Mouse (Mus musculus) CH12F3 (cell line): Measurements from ENCODE around the gene Ttc28.

Experiments used
- in situ Hi-C: fragments of 300-500 bp; cut with MboI; formaldehyde crosslinking; loops from 2 replicates; pipeline ENCODE4 v1.14.3; 2020; ENCODE audit warnings: low sequenced_read_pairs

Ttc28 gene

DNA sequence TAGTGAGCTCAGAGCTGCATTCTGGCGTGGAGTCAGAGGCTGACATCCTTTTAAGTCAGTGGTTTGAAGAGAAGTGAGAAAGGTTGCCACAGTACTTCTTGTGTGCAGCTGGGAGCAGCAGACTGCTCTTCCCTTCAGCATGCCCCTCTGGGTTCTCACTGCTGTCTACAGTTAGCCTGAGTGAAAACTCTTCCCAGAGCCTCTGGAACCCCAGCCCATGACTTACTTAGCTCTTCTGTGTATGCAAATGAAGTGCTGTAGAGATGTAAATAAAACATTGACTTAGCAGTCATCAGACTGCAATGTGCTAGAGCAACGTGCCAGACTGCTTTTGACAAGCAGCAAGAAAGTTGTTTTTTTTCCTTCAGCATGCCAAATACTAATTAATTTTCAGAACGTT, 70.2 kb downstream of the Ttc28 start:
- in situ Hi-C loops = no loop called here

DNA sequence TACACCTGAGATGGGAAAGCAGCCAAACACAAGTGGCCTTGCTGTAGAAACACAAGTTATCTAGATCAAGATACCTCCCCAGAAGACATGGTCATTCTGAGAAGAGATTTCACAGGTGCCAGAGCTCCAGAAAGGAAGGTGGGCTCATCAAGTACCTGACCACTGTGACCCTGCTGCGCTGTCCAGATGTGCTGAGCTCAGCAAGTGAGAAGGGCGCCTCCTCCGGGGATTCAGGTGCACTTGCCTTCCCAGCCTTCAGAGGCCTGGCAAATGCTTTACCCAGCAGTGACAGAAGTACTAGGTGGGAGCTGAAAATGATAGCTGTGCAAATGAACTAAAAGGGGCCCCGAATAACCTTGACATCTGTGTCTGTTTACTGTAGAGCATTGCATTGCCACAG, 78.6 kb downstream of the Ttc28 start:
- in situ Hi-C loops = no loop called here

DNA sequence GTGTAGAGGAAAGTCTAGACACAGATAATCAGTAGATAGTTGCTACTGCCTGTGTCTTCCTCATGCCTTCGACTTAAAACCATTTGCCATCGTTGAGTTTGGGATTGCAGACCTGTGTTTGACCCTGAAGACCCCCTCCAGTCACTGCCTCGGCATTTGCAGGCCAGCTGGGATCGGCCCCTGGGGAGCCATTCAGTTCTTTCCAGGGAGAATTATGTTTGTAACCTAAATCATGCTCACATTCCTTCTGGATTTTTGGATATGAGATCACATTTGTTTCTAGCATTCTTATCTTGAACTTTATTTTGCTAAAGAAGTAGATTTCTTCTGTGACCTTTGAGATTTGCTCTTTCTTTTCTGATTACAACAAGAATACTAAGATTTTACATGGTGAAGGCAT, 80.5 kb downstream of the Ttc28 start:
- in situ Hi-C loops = no loop called here

DNA sequence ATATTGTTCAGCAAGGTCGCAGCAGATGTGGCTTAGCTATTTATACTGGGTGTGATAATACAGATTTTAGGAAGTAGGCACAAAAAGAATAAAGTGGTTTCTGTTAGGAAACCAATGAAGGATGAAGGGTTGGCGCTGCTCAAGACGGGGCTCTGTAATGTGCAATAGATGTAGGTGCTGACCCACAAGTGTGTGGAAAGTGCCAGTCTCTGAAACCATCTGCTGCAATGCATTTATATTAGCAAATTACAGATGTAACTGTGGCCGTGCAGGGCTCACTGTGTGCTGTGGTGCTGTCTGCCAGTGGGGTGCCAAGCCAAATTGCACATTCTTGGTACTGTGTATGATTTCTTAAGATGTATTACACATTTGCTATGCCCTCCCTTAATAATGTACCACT, 81.3 kb downstream of the Ttc28 start:
- in situ Hi-C loops = no loop called here

DNA sequence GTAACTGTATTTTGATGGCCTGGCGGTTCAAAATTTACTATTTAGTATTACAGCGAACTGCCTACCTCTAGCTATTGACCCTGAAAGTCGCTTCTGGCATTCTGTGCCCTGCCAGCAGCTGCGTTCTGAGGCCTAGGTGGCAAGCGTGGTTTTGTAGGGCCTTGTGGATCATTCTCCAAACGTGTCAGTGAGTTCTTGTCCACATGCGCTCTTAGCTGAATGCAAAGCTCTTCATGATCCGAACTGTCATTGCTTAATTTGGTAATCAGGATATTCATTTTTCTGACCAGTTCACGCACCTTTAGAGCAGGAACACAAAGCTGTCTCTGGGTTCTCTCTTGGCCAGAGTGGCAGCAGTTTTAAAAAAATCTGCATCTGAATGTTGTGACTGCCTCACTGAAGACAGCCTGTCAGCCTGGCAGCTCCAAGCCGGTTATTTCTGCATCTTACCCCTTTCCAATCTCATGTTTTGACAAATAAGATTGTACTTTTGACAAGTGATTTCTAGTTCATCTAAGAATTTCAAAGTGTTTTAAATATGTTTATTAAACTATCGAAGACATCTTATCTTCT, 88.0 kb downstream of the Ttc28 start:
- in situ Hi-C loops = no loop called here

DNA sequence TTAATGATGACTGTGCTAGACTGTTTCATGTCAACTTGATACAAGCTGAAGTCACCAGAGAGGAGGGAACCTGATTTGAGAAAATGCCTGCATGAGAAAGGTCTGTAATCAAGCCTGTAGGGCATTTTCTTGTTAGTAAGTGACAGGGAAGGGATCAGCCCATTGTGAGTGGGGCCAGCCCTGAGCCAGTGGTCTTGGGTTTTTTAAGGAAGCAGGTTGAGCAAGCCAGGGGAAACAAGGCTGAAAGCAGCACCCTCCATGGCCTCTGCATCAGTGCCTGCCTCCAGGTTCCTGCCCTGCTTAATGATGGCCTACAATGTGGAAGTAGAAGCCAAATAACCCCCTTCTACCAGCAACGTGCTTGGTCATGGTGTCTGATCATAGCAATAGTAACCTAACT, 89.0 kb downstream of the Ttc28 start:
- in situ Hi-C loops = no loop called here

DNA sequence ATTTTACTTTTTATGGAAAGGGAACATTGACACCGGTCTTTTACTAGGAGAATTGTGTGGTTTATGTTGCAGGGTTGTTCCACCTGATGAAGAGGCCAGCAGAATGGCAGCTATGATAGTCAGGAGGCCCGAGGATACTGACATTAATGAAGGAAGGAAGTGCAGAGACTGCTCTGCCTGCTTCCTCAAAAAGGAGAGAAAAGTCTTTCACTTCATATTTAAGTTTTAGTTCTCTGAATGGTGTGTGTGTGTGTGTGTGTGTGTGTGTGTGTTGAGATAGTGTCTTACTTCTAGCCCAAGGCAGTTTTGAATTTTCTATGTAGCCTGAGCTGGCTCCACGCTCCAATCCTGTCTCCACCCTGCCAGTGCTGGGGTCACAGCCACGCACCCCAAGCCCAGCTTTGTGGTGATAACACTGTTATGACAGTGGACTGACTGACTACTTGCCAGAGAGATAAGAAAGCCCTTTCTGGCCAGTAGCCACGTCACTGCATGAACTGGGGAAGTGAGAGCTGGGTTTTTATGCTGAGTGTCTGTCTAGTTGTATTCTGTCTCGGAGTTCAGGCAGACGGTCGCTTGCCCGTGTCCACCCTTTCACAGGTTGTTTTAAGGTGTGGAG, 90.7 kb downstream of the Ttc28 start:
- in situ Hi-C loops = no loop called here

DNA sequence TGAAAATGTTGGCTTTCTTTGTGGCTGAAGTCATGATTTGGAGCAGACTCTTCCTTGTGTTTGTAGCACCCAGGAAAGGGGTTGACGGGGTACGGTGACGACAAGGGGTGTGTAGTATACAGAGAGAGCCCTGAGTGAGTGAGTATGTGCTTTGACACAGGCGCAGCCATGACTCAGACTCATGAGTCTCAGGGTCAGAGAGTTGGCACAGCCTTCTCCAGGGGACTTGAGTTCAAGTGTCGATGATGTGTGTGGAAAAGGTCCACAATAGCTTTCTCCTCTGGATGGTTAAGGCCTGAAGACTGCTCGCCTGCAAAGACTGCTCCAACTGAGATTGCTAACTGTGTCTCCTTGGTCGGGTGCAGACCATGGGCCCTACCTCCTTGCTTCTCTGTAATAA, 97.1 kb downstream of the Ttc28 start:
- in situ Hi-C loops = no loop called here

DNA sequence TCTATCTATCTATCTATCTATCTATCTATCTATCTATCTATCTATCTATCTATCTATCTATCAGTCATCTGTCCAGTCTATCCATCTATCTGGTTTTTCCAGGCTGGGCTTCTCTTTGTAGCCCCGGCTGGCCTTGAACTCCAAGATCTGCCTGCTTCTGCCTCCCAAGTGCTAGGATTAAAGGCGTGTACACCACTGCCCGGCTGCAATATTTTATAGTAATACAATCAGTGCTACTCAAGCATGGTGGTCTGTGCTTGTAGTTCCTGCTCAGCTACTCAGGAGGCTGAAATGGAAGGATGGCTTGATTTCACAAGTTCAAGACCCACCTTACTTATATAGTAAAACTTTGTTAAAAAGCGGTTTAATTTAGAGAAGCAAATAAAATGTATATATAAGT, 98.2 kb downstream of the Ttc28 start:
- in situ Hi-C loops = no loop called here

DNA sequence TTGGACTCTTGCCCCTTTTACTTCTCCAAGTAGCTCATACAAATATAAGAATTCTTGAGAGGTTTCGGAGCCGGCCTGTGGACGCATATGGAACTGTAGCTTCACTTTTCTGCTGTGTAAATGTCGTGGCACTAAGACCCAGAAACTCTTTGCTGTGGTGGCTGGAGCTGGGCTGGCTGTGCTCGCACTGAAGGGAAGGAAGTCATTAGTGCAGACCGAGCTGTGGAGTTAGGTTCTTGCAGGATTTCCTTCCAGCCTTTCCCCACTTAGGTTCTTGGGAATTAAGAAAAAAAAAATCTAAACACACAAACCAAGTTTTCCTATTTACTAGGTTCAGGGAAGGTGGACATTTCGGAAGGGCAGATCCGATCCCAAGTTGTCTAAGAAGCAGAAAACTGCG, 98.9 kb downstream of the Ttc28 start:
- in situ Hi-C loops = no loop called here

DNA sequence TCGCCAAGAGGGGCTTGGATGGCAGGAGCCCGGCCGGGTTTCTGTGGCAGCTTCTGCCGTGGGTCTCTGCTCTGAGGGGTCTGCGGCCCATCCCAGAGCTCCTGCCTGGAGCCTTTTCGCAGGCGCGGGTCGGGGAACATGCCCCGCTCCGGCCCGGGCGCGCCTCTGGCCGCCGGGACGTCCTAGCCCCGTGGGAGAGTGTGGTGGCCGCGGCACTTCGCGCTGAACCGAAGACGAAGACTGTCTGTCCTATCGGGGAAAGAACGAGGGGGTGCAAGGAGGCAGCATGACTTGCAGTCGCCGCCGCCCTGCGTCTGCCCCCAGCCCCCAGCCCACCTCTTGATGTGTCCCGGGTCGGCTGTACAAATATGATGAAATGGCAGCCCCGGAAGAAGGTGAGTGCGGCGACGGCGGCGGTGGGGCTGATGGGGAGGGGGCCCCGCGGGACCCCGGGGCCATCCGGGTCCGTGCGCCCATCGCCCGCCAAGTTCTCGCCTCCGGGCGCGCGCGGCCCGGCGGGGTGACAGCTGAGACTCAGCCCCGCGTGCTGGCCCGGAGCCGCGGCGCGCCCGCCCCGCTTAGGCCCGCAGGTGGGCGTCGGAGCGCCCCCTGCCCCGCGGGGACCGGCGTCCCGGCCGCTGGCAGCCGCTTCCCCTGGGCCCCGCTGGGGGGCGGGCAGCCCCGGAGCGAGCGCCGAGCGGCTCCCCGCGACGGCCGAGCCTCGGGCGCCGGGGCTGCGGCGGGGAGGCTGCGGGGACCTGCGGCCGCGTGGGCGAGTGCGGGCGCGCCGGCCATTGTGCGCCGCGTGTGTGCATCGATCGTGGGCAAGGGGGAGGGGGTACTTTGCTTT, 99.6 kb downstream of the Ttc28 start:
- in situ Hi-C loops = no loop called here

DNA sequence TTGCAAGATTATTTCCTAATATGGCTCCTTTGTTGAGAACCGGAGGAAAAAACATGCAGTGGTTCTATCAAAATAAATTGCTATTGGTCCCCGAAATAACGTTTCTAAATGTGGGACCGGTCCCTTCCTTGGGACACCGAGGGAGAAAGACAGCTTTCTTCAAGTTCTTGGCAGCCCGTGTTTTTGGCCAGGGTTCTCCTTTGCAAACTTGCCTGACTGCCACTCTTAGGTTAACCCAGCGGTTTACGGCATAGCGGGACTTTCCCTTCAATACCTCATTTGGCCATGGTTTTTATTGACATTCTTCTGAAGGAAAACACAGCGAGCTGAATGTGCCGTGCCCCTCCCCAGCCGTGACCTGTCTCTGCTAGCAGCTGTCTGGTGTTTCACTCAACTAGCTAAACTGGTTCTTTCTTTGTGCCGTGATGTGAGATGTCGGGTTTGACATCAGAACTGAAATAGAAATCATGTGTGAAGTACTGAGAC, 100.3 kb downstream of the Ttc28 start:
- in situ Hi-C loops = no loop called here

DNA sequence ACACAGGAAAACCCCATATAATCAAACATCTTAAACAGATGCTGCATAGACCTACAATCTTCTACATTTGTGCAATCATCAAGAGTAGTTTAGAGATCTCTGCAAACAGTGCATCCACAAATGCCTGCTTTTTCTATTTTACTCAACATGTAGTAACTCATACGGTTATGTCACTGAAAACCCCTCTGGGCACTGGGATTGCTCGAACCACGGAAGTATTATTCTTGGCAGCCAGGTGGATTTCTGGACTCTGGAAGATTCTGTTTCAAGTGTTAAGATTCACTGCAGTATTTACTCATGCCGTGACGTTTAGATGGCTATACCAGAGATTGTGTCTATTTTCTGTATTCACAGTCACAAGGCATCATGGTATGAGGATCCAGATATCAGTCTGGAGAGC, 101.0 kb downstream of the Ttc28 start:
- in situ Hi-C loops = no loop called here

DNA sequence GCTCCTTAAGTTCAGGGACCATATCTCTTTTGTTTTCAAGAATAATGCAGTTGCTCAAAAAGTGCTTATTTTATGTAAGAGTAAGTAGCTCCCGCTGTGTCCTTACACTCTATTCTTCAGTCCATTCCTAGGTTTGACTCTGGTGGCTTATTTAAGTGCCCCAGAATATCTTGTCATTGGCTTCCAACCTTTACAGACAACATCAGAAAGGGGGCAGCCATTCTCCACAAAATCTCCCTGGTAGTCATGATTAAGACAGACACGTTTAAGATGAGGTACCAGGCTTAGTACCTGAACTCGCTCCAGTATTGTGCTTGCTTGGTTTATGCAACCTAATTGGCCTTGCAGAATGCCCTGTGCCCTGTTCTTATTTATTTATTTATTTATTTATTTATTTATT, 102.8 kb downstream of the Ttc28 start:
- in situ Hi-C loops = no loop called here

DNA sequence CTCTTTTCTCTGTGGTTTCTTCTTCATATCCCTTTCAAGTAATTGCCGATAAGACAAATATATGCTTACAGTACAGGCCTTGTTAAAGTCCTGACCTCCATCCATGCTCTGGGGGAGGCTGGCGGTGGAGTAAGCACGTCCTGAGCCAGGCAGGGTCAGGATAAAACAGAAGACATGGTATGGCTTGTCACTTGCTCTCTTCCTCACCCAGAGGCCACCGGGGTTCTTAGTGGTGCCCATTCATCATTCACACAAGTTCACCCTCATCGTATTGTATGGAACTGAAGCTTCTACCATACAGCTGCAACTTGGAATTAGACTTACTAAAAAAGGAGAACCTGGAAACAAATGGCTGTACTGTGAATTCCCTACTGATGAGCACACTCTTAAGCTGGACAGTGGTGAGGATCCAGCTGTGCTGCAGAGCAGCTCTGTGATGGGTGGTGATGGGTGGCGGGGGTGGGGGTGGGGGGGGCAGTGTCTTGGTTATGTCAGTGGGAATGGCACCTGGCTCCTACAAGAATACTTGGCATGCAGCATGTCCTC, 104.6 kb downstream of the Ttc28 start:
- in situ Hi-C loops = no loop called here

DNA sequence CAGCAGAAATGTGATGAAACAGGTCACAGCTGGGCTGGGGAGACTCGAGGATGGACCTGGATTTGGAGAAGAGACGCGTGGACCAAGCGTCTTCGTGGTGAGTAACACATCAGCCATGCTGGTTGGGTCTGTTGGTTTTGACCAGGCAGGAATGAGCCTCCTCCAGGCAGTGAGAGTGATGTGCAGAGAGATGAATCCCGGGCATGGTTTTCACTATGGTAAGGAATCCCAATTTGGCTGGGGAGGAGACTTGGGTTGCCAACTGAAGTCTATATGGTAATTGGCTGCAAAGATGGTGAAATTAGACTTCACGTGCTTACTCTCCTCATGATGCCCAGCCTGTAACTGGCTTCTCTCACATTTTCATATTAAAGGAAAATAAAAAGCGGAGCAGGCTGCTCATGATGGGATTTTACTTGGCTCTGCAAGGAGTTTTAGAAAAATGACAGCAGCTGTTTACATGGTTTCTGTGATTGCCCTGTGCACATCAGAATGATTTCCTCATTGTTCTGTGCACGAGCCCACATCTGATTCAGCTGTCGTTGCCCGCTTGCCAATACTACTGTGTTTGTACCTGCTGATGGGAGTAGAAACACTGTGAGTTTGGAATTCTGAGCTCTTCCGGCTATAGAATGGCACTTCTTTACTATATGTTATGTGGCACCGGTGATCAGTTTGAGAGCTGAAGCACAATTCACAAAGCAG, 117.4 kb downstream of the Ttc28 start:
- in situ Hi-C loops = no loop called here

DNA sequence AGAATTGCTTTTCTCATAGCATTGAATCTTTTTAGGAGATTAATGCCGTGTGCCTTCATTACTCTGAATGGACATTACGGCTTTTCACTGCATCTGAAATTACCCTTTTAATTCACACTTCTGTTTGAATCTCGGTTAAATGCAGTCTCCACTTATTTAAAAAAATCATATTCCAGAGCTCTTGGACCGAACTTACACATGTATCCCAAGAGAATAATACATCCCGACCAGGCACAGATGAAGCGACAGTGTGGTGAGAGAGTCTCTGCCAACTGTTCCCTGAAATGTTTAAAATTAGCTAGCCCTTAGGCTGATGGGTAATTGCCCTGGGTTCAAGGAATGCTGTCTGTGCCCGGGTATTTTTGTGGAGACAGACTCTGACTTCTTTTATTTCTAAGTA, 118.1 kb downstream of the Ttc28 start:
- in situ Hi-C loops = no loop called here

DNA sequence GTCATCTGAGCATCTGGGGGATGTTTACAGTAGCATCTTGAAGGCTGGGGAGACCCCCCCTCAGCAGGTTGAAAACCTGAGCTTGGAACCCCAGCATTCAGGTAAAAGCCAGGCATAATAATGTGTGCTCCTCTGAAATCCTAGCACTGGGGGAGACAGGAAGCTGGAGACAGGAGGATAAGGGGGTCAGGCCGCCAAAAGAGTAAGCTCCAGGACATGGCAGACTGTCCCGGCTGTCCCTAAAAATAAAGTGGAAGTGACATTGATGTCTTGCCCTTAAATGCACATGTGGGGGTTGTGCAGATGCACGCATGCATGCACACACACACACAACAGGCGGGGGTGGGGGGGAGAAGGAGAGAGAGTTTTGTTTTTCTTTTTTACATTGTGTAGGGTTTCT, 118.7 kb downstream of the Ttc28 start:
- in situ Hi-C loops = no loop called here

DNA sequence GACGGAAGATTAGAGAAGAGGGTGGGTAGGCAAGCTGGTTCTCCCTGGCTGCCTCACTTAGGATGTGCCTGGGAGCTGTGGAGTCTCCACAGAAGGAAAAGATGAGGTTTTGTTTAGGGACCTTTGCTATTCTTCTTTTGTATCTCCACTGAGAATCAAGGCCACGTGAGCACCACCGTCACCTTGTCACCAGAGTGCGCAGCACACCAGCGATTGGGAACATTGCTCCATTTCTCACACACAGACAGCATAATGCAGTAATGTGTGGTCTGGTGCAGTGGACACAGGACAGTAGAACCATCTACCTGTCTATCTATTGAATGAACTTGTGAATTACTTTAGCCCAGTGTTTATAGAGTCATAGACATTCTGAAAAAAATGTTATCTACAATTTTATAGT, 121.3 kb downstream of the Ttc28 start:
- in situ Hi-C loops = no loop called here

DNA sequence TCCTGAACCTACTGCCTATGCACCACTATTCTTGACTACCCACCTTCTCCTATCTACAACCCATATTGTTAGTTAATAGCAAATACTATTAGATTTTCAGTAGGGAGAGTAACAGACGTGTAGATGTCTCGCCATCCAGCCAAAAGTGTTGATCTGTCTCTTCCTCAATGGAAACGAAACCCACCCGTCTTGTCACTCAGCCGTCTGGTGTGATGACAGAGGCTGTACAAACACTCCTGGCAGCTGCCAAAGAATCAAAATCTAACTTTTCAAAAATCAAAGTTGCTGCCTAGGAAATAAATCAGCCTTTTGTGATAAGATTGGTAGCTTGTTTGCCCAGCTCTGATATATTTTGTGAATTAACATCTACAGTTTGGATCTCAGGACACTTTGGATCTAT, 123.6 kb downstream of the Ttc28 start:
- in situ Hi-C loops = no loop called here

DNA sequence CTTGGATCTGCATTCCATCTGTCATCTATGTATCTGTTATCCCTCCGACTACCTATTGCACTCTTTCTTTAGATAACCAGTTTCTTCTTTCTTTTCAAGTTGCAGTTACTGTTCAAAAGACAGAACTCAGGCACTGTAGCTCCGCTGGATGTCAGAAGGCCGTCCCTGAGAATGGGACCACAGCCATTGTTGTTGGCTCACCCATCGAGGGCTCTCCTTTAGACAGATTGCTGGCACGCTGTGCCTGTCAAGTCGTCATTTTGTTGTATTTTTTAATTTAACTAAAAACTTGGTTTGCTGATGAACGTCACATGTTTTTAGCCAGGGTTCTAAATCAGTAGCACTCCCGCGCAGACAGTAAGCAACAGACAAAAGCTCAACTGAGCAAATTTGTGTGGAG, 124.1 kb downstream of the Ttc28 start:
- in situ Hi-C loops = no loop called here
